Mouse (Mus musculus): Measurements from ENCODE around the gene Rph3a.
"Not testable (repeated sequence)": the region's sequence is repeated elsewhere in the genome, so short reads cannot be mapped to it uniquely, and the experiment has no call there.

Rph3a gene

DNA sequence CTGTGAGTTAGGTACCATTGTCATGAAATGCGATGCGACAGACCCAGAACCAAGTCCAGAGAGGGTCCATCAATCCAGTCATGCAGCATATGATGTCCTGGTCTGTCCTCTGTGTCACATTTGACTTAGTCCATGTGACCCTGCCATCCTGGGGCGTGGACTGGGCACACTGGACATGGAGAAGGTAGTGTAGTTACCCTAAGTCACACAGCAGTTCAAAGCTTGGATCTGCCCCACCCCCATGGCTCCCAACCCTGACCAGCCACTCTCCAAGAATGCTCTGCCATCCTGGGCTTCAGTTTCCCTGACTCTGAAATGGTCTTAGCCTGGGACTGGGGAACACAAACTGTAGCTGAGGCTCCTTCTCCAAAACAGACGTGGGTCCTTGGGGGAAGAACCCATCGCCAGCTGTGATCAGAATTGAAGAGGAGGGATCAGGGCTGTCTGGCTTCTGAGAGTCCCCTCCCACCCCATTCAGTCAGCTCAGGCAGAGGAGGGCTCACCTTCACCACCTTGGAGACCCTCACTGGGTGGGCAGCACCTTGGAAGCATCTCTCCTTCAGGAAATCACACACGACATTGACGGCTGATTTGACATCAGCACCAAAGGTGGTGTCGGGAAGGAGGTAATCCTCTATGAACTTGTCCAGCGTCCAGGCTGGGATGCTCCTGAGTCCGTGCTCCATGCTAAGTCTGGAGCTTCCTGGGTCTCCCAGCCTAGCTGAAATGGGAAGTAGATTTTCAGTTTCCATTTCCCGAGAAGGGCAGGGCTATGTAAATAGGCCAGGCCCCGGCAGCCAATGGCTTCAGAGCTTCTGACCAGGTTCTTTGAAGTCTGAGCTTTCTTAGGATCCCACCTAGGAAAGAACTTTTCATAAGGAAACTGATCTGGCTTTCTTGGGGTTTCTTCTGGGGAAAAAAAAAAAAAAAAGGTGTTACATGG lies 102.8 kb downstream of the Rph3a start, which contains the start of gene Oas1a:
TSS of gene Oas1a (minus strand) at position 731 of the 943 bp plus-strand sequence.
- DNase-seq: not testable (repeated sequence)

DNA sequence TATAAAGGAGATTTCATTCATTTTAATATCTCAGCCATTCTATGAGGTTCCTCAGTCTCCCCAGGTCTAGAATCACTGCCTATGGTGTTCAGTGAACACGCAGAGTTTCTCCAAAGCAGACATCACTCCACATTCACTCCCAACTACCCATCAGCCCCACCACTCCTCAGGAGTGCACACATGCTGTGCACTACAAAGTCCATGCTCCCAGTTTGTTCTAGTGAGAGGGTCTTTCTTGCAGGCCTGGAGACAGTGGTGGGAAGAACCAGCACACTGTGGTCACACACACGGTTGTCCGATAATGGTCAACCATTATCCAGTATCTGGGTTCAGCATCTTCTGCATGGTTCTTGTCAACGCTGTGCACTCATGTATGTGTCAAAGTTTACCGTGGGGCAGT lies 107.8 kb downstream of the Rph3a start:
- no peak for DNase-seq

DNA sequence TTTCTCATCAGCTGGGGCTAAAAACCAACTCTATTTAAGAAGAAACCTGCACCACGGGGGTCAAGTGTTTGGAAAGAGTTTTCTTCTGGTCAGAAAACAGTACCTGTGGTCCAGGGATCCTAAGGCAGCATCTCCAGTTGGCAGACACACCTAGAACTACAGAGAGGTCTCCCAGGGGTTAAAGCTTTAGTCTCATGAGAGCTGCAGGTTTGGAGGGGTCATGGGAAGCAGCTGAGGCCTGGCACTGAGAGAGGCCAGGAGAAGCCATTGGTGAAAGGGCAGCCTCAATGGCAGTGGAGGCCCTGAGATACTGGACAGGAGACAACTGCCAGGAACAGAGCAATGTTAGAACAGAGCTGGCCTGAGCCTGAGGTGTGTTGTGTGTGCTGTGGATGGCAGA lies 109.2 kb downstream of the Rph3a start:
- no peak for DNase-seq

DNA sequence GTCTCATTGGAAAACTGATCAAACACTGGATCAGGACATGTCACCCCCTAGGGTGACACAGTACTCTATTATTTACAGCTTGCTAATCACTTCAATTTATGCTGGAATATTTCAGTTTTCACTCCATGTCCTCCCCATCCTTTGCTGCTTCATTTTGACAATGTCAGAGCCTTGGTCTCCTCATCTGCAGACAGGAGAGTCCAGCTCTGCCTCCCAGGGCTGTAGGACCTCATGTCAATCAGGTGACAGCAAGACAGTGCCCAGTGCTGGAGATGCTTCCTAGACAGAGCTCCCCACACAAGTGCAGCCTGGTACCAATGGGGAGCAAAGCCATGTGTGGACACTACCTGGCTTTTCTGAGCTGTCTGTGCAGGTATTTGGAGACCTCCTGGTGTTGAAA lies 111.2 kb downstream of the Rph3a start:
- DNase-seq: no peak

DNA sequence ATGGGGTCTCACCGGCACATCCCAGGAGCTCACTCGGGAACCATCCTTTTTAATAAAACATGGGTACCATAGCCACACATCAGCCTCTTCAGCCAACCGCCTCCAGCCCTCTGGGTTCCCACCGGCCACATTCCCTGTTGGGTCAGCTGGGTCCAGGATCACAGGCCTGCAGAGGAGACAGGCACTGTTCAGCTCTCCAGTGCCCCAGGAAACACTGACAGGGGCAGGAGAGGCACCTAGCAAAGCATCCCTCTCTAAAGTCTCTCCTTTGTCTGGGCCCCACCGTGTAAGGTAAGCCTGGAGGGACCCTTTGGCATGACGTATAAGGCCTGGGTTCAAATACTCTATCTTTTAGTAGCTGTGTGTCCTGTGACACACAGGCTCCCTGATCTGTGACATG lies 111.6 kb downstream of the Rph3a start:
- no peak for DNase-seq

DNA sequence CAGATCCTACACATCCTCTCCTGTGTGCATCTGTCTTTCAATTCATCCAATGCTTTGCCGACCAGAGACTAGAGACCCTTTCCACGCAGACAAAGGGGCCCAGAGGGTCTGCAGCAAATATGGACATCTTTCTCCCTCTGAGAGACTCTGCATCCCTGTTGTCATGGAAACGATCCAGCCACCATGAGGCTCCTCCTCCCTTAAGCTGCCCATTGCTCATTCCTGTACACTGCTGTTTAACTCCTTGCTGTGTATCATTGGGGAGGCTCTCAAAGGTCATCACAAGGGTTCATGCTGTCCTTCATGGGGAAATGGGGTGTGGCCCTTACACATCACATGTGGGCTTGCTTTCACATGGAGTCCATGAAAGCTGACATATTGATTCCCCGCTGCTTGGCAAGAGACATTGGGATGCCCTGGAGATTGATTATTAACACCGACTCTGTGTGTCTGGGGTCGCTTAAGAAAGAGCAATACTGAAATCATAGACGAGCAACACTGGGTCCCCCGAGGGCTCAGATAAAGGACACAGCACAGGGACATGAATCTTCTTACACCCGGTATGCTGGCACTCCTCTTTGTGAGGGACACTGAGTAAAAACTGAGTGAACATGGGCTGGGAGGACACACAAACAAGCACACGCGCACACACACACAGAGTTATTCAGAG lies 114.5 kb downstream of the Rph3a start:
- DNase-seq: no peak

DNA sequence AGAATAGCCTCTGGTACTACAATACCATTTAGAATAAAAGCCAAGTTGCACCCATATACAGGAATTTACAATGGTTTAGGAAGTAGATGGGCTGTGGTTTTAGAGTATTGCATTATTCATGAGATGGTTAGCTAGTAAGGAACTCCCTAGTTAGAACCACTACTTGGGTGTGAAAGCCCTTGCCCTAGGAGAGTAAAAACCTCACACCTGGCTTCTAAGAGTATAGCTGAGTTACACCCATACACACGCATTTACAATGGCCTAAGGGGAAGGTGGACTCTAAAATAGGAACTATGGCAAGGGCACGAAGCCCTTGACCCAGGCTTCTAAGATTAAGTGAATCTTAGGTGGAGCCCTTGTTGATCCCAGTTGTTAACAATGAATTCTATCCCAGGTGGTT lies 115.2 kb downstream of the Rph3a start:
- DNase-seq: not testable (repeated sequence)

DNA sequence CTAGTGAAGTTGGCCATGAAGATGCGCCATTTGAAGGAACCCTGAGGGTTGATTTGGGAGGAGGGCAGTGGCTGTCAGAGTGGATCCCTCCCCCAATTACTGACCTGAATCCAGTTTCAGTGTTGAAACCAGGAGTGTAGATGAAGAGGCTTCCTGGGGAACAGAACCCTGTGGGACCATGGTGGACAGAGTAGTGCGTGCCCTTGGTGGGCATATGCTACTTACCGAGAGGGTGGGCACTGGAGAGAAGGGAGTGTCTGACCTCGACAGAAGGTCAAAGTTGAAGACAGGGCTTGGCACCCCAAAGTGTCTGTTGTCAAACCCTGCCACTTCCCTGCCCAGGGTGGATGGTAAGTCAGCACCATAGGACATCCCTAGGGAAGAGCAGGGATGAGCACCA lies 116.0 kb downstream of the Rph3a start:
- not testable (repeated sequence) for DNase-seq

DNA sequence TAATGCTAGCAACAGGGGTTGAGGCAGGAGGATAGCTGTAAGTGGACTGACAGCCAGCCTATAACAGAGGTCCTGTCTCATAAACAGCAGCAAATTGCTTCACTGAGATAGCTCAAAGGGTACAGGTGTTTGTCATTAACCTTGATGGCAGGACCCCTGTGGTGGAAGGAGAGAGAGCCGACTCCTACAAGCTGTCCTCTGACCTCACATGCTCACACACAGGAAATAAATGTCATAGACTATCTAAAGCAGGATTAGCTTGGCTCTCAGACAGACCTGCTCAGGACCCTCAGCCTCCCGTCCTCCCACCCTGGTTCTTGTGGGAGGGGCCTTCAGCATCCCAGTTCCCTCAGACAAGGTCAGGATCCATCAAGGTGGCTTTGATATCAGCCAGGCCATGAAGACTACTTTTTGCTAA lies 117.6 kb downstream of the Rph3a start:
- no peak for DNase-seq

DNA sequence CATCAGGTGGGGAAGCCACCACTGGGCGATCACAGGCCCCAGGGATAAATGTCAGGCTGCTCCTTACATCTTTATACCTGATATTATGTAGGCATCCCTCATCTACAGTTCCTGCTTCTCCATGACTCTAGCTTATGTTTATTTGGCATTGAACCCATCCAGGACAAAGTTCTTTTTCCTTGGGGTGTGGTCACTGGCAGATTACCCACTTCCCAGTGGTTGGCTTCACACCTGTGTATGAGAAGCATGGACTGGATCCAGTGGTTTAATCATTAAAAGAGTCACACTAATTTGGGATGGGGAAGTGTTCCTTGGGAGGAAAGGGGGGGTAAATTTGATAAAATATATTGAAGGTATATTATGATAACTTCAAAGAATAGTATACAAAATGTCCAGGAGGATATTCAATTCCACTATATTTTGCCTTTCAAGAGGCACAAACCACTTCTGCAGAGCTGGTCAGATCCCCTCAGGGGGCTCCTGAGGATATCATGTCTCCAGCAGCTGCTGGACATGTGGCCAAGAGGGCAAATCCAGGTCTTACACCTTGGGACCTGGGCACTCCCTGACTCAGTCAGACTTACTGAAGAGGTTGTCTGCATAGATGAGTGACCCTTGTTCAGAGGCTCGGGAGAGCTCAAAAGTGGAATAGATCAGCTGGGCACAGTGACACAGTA lies 118.2 kb downstream of the Rph3a start:
- DNase-seq: not testable (repeated sequence)

DNA sequence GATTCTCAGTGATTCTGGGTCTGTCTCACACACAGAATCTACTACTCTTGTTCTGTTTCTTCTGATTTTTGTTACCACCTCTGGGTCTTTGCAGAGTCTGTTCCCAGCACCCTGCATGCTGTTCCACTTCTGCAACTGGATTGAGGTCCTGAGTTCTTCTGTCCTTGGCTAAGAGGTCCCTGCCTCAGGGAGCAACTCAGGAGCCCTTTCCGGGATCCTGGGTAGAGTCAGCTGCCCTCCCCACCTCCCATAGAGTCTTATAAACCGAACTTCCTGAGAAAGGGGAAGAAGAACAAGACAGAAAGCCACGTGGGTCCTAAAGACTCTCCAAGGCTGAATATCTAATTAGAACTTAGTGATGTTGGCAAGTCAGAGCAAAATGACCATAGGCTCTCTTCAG lies 118.9 kb downstream of the Rph3a start:
- DNase-seq: no peak

All from cerebellum, adult 11-12 months (tissue).